Mouse (Mus musculus): ENCODE measurements around the gene Pax7.

Gene Pax7

DNA sequence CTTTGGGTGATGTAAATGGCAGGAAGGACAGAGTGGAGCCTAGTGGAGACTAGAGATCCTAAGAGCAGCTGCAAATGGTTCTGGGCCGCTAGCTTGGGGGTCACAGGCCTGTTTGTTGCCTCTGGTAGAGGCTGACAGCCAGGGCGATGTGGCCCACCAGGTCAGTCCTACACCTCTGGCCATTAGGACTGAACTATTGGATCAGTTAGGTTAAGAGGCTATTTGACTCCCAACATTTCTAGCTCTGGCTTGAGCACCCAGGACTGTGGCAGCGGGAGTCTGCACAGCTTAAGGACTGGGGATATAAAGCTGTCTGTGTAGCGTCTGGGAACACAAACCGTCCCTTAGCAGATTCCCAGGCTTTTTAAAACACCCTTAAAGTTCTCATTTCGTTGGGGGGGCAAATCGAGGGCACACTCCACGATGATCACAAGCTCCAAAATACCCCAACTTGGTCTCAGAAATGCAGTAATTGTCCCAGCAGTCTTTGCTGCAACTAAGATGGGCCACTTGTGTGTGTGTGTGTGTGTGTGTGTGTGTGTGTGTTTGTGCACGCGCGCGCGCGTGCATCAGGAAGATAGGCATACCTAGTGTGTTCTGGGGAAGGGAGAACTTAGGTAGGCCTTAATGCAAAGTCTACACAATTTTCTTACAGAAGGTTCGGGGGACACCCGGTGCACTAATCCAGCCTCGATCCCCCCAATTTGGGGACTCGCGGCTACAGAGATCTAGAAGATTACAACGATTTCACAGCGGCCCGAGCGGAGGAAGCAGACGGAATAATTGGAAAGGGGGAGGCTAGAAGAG lies 2.5 kb downstream of the Pax7 start:
- DNase-seq (ENCODE audit: low spot score in 2 of 2) = no peak

DNA sequence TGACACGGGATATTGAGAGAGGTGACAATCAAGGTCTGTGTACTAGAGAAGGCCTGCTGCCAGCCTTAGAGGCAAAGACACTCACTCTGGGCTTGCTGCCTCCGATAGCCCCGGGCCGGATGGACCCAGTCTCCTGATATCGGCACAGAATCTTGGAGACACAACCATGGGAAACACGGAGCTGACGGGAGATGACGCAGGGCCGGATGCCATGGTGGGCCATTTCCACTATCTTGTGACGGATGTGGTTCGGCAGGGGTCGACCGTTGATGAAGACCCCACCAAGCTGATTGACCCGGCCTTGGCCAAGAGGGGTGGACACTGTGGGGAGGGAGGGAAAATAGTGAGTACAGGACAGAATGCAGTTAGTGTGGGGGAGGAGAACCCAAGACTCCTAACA lies 3.3 kb downstream of the Pax7 start:
- DNase-seq (ENCODE audit: low spot score in 2 of 2) = no peak

DNA sequence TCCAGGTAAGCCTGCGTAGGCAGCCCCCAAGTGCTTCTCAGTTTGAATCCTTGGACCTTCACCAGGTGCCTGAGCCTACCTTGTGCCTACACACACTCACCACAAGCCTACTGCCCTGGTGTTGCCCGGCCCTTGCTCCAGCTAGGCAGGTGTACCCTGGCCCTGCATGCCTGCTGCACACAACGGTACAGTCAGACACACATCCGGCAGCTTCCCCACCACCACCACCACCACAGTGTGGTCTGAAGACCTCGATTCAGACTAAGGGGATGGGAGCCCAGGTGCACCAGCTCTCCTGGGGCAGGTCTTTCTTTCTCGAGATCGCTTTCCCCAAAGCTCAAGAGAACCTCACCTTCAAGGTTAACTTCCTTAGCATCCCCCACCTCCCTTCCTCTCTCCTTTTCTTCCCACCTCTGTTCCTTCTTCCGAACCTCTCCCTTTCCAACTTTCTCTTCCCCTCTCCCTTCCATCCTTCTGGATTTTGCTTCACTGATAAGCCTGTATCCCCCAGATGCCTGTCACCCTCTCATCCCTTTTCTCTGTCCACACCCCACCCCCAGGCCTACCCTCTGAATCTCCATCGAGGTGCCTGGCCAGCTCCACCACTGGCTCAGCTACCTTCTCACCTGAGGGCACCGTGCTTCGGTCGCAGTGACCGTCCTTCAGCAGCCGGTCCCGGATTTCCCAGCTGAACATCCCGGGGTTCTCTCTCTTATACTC lies 4.3 kb downstream of the Pax7 start:
- peak; percentile 41 to 44 for DNase-seq (ENCODE audit: low spot score in 2 of 2)

DNA sequence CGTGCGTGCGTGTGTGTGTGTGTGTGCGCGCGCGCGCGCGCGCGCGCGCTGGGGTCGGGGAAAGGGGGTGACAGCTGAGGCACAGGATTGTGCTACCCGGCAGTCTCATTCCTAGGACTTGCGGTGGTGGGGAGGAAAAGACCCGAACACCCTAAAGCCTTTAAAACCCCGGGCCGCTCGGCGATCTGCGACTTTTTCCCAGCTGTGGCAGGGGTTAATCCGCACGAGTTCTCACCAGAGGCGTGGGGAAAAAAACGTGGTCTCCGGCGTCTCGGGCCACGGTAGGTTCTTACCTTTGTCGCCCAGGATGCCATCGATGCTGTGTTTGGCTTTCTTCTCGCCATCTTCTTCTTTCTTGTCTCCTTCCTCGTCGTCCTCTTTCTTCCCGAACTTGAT lies 5.0 kb downstream of the Pax7 start:
- no peak for DNase-seq (ENCODE audit: low spot score in 2 of 2)

DNA sequence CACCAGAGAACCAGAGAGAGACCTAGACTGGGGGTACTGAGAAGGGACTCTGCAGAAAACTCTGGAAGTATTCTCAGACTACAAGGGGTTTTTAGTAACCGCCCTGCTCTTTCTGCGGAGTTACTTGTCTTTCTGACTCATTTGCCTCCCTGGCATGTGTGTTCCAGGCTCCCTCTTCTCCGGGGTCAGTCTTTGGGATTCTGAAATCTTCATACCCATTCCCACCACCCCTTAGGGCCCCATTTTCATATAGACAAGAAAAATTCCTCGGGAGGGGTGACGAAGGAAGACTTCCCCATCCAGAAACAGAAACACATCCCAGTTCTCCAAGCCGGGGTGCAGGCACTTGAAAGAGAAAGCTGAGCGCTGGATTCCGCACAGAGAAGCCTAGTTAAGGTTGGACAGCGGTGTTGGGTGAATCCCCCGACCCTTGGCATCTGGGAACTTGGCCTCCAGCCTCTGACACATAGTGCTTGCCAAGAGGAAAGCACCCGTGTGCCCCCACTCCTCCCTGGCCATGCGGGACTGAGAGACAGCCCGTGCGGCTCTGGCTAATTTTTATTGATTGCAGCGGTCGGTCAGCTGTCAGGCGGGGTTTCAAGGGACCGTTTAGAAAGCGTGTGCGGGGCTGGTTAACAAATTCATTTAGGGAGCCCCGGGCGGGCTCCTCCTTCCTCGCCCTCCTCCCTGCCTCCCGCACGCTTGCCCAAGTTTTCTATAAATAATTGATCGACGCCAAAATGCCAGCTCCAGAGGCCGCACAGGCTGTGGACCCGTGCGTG lies 5.6 kb downstream of the Pax7 start:
- DNase-seq (ENCODE audit: low spot score in 2 of 2) = no peak

DNA sequence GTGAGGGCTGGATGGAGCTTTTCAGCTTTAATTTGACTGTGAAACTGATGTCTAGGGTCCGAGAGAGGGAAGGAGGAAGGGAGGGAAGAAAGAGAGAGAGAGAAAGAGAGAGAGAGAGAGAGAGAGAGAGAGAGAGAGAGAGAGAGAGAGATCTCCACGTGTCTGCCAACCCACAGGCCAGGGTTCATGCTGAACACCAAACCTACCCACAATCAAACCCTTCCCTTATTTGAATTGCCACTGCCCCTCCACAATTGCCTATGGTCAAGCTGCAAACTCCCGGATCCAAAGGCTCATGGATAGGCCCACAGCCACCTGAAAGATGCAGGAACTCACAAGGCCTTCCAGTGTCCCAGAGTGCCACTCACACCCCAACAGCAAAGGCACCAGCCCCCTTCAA lies 7.1 kb downstream of the Pax7 start:
- no peak for DNase-seq (ENCODE audit: low spot score in 2 of 2)

DNA sequence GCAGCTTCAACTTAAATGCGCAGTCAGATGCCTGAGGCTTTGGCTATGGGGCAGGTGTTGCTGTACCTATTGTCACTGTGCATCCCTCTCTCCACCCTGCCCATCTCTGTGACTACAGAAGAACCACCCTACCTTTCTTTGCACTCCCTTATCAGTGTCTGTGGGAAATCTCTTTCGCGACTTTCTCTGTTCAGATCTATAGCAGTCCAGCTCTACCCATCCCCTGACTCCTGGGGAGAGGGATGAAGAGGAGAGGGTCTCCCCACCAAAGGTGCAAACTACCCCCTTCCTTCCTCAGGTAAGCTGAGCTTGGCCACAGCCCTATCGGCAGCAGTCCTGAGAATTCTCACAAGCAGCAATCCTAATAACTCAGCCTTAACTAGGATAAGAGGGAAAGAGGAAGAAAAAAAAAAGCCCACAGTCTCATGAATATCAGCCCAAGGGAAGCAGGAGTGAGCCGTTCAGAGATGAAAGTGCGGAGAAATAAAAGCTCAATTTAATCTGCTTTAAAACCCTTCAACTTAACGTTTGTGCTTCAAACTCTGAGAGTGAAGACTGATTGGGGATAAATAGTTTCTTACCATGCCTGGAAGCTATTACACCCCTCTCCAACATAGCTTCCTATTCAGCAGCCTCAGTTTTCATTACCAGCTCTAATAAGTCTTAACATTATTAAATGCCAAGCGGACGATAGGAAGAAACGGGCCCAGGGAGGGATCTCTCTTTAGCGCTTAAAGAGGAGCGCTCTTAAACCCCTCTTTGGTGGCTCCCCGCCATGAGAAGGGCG lies 7.8 kb downstream of the Pax7 start:
- no peak for DNase-seq (ENCODE audit: low spot score in 2 of 2)

DNA sequence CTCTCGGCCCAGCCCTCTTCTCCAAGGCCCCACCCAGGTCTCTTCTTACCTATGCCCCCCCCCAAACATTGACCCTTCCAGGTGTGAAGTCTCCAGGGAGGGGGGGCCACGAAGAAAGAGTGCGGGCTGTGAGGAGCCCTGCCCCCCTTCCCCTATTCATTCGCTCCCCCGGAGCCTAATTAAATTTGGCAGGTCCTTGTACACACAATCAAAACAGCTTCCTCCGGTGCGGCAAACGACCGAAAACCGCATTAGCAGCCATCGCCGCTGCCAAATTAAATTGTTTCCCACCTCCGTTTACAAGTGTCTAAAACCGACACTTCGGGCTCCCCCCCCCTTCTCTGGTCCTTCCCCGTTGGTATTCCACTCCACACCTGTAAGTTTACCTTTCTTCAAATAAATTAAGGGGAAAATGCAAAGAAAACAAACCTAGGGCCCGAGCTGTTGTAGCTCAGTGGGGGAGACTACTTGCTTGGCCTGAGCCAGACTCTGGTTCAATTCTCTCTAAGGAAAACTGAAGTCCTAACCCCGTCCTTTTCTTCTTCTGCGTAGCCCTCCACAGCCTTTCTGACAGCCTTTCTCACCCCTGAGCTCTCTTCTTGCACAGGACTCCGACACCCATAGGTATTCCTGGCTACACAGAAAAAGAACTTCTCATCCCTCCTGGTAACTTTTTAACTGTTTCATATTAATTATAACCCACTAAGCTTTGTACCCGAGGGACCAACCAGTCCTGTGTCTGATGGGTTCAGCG lies 8.6 kb downstream of the Pax7 start:
- no peak for DNase-seq (ENCODE audit: low spot score in 2 of 2)

DNA sequence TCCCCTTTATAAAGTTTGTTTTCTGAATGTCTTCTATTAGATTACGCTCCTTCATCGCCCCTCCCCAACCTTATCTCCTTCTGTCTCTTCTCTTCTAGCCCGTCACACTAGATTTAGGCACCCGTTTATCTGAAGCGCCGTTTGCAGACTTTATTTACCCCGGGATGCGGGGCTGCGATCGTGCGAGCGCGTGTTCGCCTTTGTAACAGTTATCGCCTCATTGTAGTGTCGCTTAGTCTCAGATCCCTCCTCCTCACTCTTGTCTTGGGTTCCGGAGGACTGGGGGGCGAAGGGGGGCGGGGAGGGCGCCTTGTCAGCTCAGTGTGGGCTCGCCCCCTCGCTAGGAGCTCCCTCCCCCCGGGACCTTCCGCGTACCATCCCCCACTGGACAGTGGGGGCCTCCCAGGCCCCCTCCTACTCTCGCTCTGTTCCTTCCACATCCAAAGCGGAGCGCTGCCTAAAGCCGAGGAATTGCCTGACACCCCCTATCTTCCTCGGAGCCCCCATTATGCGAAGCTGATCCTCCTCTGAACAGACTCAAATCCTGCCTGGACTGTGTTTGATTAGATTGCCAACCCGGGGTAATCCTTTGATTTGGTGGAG lies 9.4 kb downstream of the Pax7 start:
- DNase-seq (ENCODE audit: low spot score in 2 of 2) = no peak

DNA sequence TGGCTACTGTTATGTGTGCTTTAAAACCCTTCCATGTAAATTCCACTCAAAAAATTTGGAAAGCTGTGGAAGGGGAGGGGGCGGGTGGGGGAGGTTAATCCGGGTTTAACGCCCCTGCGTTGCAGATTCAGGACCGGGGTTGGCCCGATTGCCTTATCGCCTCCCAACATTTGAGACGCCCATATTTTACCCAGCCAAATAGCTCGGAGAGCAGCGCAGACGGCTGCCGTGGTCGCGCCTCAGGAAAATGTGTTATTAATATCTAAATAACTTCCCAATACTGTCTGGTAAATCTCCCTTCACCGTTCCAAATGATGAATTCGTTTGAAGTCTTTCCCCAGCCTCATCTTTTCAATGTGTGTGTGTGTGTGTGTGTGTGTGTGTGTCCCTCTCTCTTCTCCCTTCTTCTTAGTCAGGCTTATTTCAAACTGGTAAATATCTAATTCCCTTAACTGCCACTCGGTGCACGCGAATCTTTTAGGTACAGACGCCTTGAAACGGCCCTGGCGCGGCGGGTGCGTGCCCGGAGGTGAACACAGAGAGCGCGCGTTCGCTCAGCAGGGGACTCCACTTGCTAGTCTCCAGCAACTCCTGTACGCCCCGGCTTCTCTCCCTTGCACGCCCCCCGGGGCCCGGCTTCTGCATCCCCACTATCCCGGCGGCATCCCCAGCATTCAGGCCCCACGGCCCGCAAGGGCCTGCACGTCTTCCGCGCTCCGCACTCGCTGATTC lies 10.0 kb downstream of the Pax7 start:
- DNase-seq (ENCODE audit: low spot score in 2 of 2) = no peak

DNA sequence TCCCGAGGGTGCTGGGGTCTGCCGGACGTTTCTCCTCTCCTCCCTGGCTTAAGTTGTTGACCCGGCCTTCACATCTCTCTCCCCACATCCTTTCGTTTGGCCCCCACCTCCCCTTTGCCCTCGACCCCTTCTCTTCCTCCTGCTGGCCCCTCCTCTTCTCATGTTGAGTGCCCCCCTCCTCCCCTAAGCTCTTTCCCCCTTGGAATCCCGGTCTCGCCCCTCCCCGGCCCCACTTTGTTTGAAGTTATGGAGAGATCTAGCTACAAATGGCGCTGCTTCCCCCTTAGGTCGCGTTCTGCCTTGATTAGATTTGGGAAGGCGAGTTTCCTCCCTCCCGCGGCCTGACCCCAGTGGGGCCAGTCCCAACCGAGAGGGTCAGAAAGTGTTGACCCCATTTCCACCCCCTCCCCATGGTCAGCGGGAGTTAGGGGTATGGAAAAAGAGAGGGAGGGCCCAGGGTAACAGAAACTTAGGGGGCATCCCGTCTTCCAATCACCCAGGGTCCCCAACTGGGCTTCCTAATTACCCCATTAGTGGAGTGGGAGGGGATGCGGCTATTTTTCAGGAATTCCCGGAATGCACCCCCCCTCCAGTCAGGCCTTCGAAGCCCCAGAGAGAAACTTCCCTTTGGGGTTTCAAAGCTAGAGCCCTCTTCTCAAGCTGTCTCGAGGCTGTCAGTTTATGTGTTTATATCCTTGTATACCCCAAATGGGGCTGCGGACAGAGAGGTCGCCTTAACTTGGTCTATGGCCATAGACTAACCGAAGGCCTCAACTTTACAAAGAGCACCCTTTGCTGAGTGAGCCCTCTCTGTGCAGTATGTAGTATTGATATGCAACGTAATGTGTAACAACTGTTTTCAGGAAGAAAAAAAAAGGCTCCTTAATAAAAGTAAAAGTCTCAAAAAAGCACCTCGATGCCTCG lies 10.9 kb downstream of the Pax7 start:
- DNase-seq (ENCODE audit: low spot score in 2 of 2) = no peak

DNA sequence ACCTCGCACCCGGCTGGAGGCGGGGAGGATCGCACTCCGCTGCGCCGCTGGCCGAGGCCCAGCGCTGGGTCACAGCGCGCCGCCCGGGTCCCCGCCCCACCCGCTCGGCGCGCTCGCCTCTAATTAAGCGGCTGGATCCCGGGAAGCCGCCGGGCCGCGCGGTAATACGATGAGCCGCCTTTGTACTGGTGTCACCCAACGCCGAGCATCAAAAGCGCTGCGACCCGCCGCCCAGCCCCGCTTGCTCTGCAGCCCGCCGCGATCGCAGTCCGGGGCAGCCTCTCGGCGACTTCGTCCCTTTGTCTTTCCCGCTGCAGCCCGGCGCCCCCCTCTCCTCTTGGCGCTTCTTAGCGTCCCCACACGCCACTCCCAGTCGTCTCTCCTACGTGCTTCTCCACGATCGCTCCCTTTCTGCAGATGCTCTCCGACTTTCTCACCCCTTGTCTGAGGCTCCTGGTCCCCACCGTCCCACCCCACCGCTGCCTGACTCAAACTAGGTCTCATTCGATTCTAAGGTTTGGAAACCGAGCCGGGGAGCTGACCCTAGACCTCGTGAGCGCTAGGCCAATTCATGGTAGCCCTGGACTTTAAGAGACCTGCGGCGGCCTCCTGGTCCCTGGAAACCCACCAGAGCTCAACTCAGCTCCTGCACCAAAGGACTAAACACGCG lies 11.7 kb downstream of the Pax7 start:
- DNase-seq (ENCODE audit: low spot score in 2 of 2) = no peak

DNA sequence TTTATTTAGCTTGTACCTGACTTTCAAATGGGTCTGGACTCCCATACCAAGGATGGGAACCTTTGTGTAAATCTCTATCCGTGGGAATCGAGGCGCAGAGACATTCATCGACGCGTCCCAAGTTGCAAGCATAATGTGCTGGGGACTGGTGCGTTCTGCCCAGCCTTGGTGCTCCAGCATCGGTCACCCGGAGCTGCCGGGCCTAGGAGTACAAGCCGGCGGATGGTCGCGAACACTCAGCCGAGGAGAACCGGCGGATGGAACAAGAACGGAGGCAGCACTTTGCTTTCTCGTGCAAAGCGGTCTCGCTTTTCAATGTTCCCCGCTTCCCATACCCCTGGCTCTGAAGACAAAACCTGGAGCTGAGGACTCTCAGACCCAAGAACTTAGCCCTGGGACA lies 12.3 kb downstream of the Pax7 start:
- DNase-seq (ENCODE audit: low spot score in 2 of 2) = no peak

DNA sequence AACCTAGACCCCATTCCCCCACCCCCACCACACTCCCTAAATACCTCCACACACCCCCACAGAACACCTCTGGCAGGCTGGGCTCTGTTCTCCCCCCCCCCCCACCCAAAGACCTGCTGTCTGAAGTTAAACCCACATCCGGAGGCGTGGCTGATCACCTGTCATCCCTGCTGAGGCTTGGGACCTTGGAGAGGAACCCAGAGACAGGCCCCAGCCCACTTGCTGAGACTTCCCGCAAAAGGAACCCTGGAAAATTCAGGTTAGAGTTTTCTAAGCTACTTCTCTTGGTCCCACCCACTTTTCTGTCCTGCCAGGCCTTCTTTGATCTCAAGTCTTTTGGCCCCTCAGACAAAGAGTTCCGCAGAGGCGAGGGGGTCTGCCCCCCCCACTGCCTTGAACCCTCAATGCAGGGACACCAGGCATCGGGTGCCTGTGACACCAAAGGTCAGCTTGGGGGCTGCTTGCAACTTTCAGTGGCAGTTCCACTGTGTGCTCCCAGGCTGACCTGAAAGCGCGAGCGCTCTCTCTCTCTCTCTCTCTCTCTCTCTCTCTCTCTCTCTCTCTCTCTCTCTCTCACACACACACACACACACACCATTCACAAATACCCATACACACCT lies 13.8 kb downstream of the Pax7 start:
- DNase-seq (ENCODE audit: low spot score in 2 of 2) = peak; percentile 48 to 56

DNA sequence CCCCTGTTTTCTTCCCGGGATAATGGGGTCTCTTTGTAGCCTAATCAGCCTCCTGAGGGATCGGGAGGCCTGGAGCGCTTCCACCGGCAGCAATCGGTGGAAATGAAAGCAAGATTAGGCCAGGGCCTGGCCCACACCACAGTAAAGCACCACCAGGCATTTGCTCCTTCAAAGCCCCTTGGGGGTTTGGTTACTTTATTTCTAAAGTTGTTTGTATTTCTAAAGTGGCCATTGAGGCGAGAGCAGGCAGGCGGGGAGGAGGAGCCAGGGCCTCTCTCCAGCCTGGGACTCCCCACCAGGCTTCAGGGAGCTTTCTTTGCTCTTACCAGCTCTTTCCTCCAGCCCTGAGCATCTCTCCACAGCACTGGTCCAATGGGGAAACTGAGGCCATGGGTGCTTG lies 15.2 kb downstream of the Pax7 start:
- DNase-seq (ENCODE audit: low spot score in 2 of 2) = no peak

DNA sequence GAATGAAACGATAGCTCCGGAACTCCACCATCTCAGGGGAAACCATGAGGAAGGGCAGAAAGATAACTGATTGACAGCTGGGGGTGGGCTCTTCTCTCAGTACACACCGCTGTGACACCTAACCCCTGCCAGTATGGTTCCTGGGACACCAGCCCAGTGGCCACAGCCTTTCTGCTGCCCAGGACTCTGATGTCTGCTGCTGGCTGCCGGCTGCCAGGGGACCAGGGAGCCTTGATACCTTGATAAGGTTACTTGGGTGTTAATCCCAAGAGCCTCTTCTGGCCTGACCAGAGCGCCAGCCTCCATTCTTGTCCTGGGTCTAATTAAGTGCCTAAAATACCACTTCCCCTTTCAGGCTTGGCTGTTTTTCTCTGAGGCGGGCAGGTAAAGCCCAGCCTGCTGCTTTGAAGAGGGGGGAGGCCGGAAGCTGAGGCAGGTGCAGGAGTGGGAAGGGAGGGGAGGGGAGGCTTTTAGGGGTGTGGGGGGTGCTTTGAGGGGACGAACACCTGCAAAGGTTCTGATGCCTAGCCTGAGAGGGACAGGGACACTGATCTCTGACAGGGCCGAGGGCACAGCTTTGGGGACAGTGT lies 19.9 kb downstream of the Pax7 start:
- peak; percentile 65 to 71 for DNase-seq (ENCODE audit: low spot score in 2 of 2)

DNA sequence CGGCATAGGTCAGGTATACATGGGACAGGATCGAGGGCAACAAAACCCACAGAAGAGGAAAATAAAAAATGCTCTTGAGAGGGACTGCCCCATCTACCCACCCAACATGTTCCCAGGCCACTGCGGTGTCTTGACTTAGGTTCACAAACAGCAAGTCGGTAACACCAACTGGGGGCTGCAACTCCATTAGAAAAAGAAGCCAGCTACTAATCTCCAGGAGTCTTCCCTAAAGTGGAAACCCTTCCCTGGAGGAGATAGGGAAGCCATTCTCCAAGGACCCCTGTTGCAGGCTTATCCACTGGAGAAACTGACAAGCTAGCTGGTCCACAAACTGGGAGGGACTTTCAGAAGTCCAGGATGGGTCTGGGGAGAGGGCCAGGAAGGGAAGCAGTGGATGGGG lies 21.4 kb downstream of the Pax7 start:
- DNase-seq (ENCODE audit: low spot score in 2 of 2) = no peak

DNA sequence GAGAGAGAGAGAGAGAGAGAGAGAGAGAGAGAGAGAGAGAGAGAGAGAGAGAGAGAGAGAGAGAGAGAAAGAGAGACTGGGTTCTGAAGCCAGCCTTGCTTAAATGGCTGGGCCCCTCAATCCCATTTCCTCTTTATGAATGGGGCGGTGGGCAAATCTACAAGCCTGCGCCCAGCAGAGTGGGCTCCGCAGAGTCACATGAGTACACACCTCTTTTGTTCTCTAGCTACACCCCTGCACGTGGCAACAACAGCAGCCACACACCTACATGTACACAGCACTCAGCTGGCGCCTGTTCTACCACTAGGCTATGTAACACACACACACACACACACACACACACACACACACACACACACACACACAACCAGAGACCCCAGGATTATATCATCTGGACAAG lies 21.9 kb downstream of the Pax7 start:
- DNase-seq (ENCODE audit: low spot score in 2 of 2) = no peak
